ENCODE assay signal across 9 mouse cellular contexts in genomic region chr7:4844245-4844916, GRCm38 (mm10). TPM values are rescaled to one million over a fixed set of nuclear protein-coding genes. Genes with fewer than 3 reads are reported as not detected.
DNase-seq lines count a peak whose midpoint lies in the region; ATAC-seq and TF ChIP-seq lines count a peak whose summit lies in the region.
"Had no signal": no experiment of that assay in that cellular context is flagged by ENCODE, and none has a peak within 500 bp of the region (broad histone marks: within the 10 kb centered on the region; RNA-seq: fewer than 3 reads in every experiment).

TSS of gene Shisa7 (minus strand) at chr7:4844696.

- peaks cover 18% of the 10 kb centered on the region for H3K27me3 ChIP-seq in E14TG2a.4 (ENCODE audit: insufficient read depth, low read length)
- H3K27me3 ChIP-seq in hindbrain, embryonic 13.5 days = peaks cover 16% of the 10 kb centered on the region
- H3K27me3 ChIP-seq in liver, embryonic 12.5 days (replicated peaks) = peaks cover 99% of the 10 kb centered on the region

- H3K27ac ChIP-seq in gastrocnemius, adult 2 months = no peak within 1 kb of the TSS
- H3K27ac ChIP-seq in hindbrain, embryonic 13.5 days = peak within 1 kb of the TSS; percentile 91
- no peak within 1 kb of the TSS for H3K27ac ChIP-seq in liver, embryonic 12.5 days

- H3K4me2 ChIP-seq in hindbrain, embryonic 13.5 days = peak within 1 kb of the TSS; percentile 81
- peak within 1 kb of the TSS; percentile 57 for H3K4me2 ChIP-seq in liver, embryonic 12.5 days

- intact Hi-C loops in gastrocnemius, adult 2 months (cut with DNase I) = no loop called here

- WGBS in hindbrain, embryonic 13.5 days = under 1% methylated on average over 41 of the region's 41 CpGs
- 6% methylated on average over 39 of the region's 41 CpGs for WGBS in liver, embryonic 12.5 days (ENCODE audit: insufficient replicate concordance)

- peak within 1 kb of the TSS; percentile 34 for H3K4me3 ChIP-seq in gastrocnemius, adult 2 months
- peak within 1 kb of the TSS; percentile 89 for H3K4me3 ChIP-seq in E14TG2a.4 (replicated peaks; ENCODE audit: low read length)
- H3K4me3 ChIP-seq in hindbrain, embryonic 13.5 days = peak within 1 kb of the TSS; percentile 63
- H3K4me3 ChIP-seq in liver, embryonic 12.5 days = peak within 1 kb of the TSS; percentile 27

- no peak for DNase-seq in gastrocnemius, adult 2 months
- DNase-seq in gastrocnemius, postnatal 10 days = no peak
- DNase-seq in adrenal gland, postnatal 36 days = no peak
- DNase-seq in spleen, postnatal 14 days (ENCODE audit: low spot score in 2 of 2) = no peak

- no peaks in the 10 kb centered on the region for H3K9me3 ChIP-seq in E14TG2a.4 (ENCODE audit: low read length)
- H3K9me3 ChIP-seq in hindbrain, embryonic 13.5 days = no peaks in the 10 kb centered on the region
- H3K9me3 ChIP-seq in liver, embryonic 12.5 days (replicated peaks) = no peaks in the 10 kb centered on the region

- H3K9ac ChIP-seq in hindbrain, embryonic 13.5 days = peak within 1 kb of the TSS; percentile 80
- H3K9ac ChIP-seq in liver, embryonic 12.5 days = no peak within 1 kb of the TSS

- peaks cover 51% of the 10 kb centered on the region for H3K4me1 ChIP-seq in E14TG2a.4 (replicated peaks; ENCODE audit: low read depth, low read length)
- H3K4me1 ChIP-seq in hindbrain, embryonic 13.5 days (replicated peaks) = peaks cover 42% of the 10 kb centered on the region
- 0 out of 2 replicates have a peak, but pooled peaks cover 7% of the 10 kb centered on the region for H3K4me1 ChIP-seq in liver, embryonic 12.5 days

- peak; percentile 78 for ATAC-seq in hindbrain, embryonic 13.5 days (ENCODE audit: low FRiP score)
- peak; percentile 18; the same call in 1 of the 2 replicates for ATAC-seq in liver, embryonic 12.5 days
- ATAC-seq in granulocyte monocyte progenitor cell, adult 5-6 weeks (replicated peaks; ENCODE audit: poor library complexity, severe bottlenecking) = no peak

- H3K36me3 ChIP-seq in E14TG2a.4 (ENCODE audit: insufficient read depth, low read length) = no peaks in the 10 kb centered on the region
- H3K36me3 ChIP-seq in hindbrain, embryonic 13.5 days = no peaks in the 10 kb centered on the region
- H3K36me3 ChIP-seq in liver, embryonic 12.5 days = no peaks in the 10 kb centered on the region

- TF ChIP-seq CTCF in gastrocnemius, adult 2 months (IDR thresholded peaks at IDR 0.05) = no peak
- TF ChIP-seq CTCF in E14TG2a.4 (conservative IDR thresholded peaks at IDR 0.05; ENCODE audit: low read length) = no peak

RNA-seq across cellular contexts. Expression of gene Shisa7, which starts in this region (rescaled TPM):
- total RNA-seq in gastrocnemius, adult 2 months (2021) = not detected
- total RNA-seq in gastrocnemius, postnatal 10 days (2021) = under 1 TPM; 0.12 to 0.18 TPM
- polyA plus RNA-seq in hindbrain, embryonic 13.5 days (2015; fragmentation: Nextera tagmentation; extraction: Ambion mirVana) = 10.9 and 11.6 TPM in 2 replicates
- not detected in 2 replicates for polyA plus RNA-seq in liver, embryonic 12.5 days (2016; fragmentation: Nextera tagmentation; extraction: Ambion mirVana)
- total RNA-seq in granulocyte monocyte progenitor cell, adult 5-6 weeks (2014; fragmentation: Nextera tagmentation) = not detected in 2 replicates
- not detected in 2 replicates for total RNA-seq in granulocyte monocyte progenitor cell, adult 5-6 weeks (2017)
- total RNA-seq in adrenal gland, postnatal 36 days (2021) = under 1 TPM; 0.86 to 0.93 TPM
- polyA plus RNA-seq: C2C12 had no signal

Comparison
In these comparisons a context has a peak if more than half of its experiments do, and no peak if none do; other contexts are left out.
1. RNA of gene Shisa7 (polyA plus RNA-seq): 10.9 to 11.6 TPM in hindbrain, embryonic 13.5 days; not detected in liver, embryonic 12.5 days; every median in the first group is over 10 times any median in the second.
2. Peak in ATAC-seq, H3K4me3 ChIP-seq and H3K4me2 ChIP-seq in liver, embryonic 12.5 days; RNA of the gene not detected or under 1 TPM.
3. H3K4me3 ChIP-seq: peak in every context shown above with its lines; median percentile 89 in E14TG2a.4; 63 in hindbrain, embryonic 13.5 days; 34 in gastrocnemius, adult 2 months; 27 in liver, embryonic 12.5 days.